Mouse (Mus musculus) heart, adult 2 months (tissue): ENCODE results near the gene Inpp5a. TPM values are rescaled to one million over a fixed set of nuclear protein-coding genes. Genes with fewer than 3 reads are reported as not detected.
"Not testable (repeated sequence)": the region's sequence is repeated elsewhere in the genome, so short reads cannot be mapped to it uniquely, and the experiment has no call there.

ENCODE experiments used
- DNase-seq, 2 experiments: peaks; one replicate each; pipeline ENCODE4 v3.0.0; 2021
- H3K27ac ChIP-seq: fragments of 200-600 bp; 2 replicates; pipeline ENCODE4 v1.8.1; 2022
- H3K27me3 ChIP-seq: fragments of 200-500 bp; 2 replicates; pipeline ENCODE4 v1.6.1; 2012; ENCODE audit warnings: mild to moderate bottlenecking, low read length, inconsistent platforms, mixed read lengths; ENCODE audit not compliant: control insufficient read depth, insufficient read depth
- H3K36me3 ChIP-seq: fragments of 200-500 bp; 2 replicates; pipeline ENCODE4 v1.6.1; 2012; ENCODE audit warnings: low read length, inconsistent platforms; ENCODE audit not compliant: control insufficient read depth, insufficient read depth
- H3K4me1 ChIP-seq: fragments of 200-500 bp; 2 replicates; pipeline ENCODE4 v1.6.1; 2011; ENCODE audit warnings: low read length; ENCODE audit not compliant: control insufficient read depth, insufficient read depth
- H3K4me3 ChIP-seq: fragments of 200-600 bp; 2 replicates; pipeline ENCODE4 v1.8.1; 2022
- H3K79me2 ChIP-seq: fragments of 200-500 bp; replicated peaks from 2 replicates; pipeline ENCODE4 v1.6.1; 2012; ENCODE audit warnings: mild to moderate bottlenecking, inconsistent platforms, low read length, moderate library complexity, mixed read lengths; ENCODE audit not compliant: control insufficient read depth, insufficient read depth
- H3K9ac ChIP-seq: fragments of 200-500 bp; 2 replicates; pipeline ENCODE4 v1.6.1; 2012; ENCODE audit warnings: low read depth, mild to moderate bottlenecking, control low read depth, inconsistent platforms, low read length, mixed read lengths
- CTCF ChIP-seq: fragments of 200-600 bp; IDR thresholded peaks from 2 replicates; pipeline ENCODE4 v1.8.1; 2022; ENCODE audit warnings: antibody characterized with exemption, mild to moderate bottlenecking, moderate library complexity
- EP300 ChIP-seq: fragments of 200-500 bp; IDR thresholded peaks from 2 replicates; pipeline ENCODE4 v1.6.1; 2011; ENCODE audit warnings: low read depth, low read length, control low read depth; ENCODE audit not compliant: insufficient read depth
- POLR2A ChIP-seq: fragments of 200-500 bp; IDR thresholded peaks from 2 replicates; pipeline ENCODE4 v1.6.1; 2011; ENCODE audit warnings: mild to moderate bottlenecking, low read depth, low read length, control low read depth; ENCODE audit not compliant: insufficient read depth
- WGBS: fragments of 180-500 bp; shearing (Covaris S2); methylation state at CpG from one replicate; pipeline ENCODE4 v1.1.7; 2018; 5-methylcytosine and 5-hydroxymethylcytosine counted together
- intact Hi-C: fragments of 180-260 bp; cut with DNase I; formaldehyde crosslinking; loops from one replicate; pipeline ENCODE4 v1.15.1; 2025
- polyA plus RNA-seq: library from polyadenylated mRNA; depleted of rRNA; stranded (reverse); fragments of >200 nt; gene quantifications from 2 replicates; pipeline ENCODE4 v1.2.3, GENCODE M21; 2012
- total RNA-seq, 2 experiments: library from RNA; stranded (reverse); gene quantifications; 2 replicates each; pipeline ENCODE4 v1.2.3; 2021

The Inpp5a gene
- total and polyA plus RNA-seq, 3 experiments = 134 to 306 (median 280) TPM

GRCm38 (mm10) chr7:139422827-139423226 is 33.9 kb downstream of the Inpp5a start:
- no peaks in the 10 kb centered on the region for H3K27me3 ChIP-seq
- TF ChIP-seq EP300 (no peak), CTCF (no peak), POLR2A (no peak)
- H3K4me1 ChIP-seq = peaks cover 15% of the 10 kb centered on the region
- H3K4me3 ChIP-seq = no peak overlapping the region
- H3K9ac ChIP-seq = no peak overlapping the region
- no peak overlapping the region for H3K27ac ChIP-seq
- 90% methylated on average over 6 of the region's 6 CpGs for WGBS
- no peaks in the 10 kb centered on the region for H3K36me3 ChIP-seq
- no peak for DNase-seq
- H3K79me2 ChIP-seq = peaks cover 13% of the 10 kb centered on the region
- intact Hi-C loops = no loop called here

GRCm38 (mm10) chr7:139434095-139434830 is 45.4 kb downstream of the Inpp5a start:
- Histone ChIP-seq H3K79me2 (peaks cover 5% of the 10 kb centered on the region), H3K4me1 (peaks cover 35% of the 10 kb centered on the region), H3K4me3 (no peak overlapping the region; the same call in 1 of the 2 replicates), H3K27me3 (no peaks in the 10 kb centered on the region), H3K9ac (peak overlapping the region; percentile 5; the same call in 1 of the 2 replicates), H3K27ac (peak overlapping the region; percentile 90), H3K36me3 (peaks cover 11% of the 10 kb centered on the region)
- DNase-seq = peak; percentile 68 to 86
- intact Hi-C loops = loop anchor here (1.0 to 2.0 kb wide), 2 partner anchors 68 to 125 kb away; no protein-coding TSS in a partner anchor
- peak; percentile 75 for TF ChIP-seq EP300
- peak; percentile 30 for TF ChIP-seq CTCF
- TF ChIP-seq POLR2A = 0 out of 2 replicates have a peak, but pooled peaks have one; percentile 29
- 4% methylated on average over 5 of the region's 5 CpGs for WGBS

- not testable (repeated sequence) for H3K27me3 ChIP-seq, H3K4me3 ChIP-seq, H3K79me2 ChIP-seq, DNase-seq
- H3K9ac ChIP-seq = peak overlapping the region; percentile 1; the same call in 1 of the 2 replicates
- peak overlapping the region; percentile 90 for H3K27ac ChIP-seq
- peaks cover 11% of the 10 kb centered on the region for H3K36me3 ChIP-seq
- peaks cover 35% of the 10 kb centered on the region for H3K4me1 ChIP-seq
- intact Hi-C loops = loop anchor here (1.0 to 5.0 kb wide), 3 partner anchors 37 to 126 kb away; no protein-coding TSS in a partner anchor
- WGBS = 68% methylated on average over 2 of the region's 2 CpGs
Measured at GRCm38 (mm10) chr7:139434931-139435330, 46.0 kb downstream of the Inpp5a start.

- Histone ChIP-seq H3K79me2 (peaks cover 5% of the 10 kb centered on the region), H3K27me3 (no peaks in the 10 kb centered on the region), H3K36me3 (peaks cover 11% of the 10 kb centered on the region), H3K4me3 (no peak overlapping the region), H3K4me1 (peaks cover 39% of the 10 kb centered on the region), H3K27ac (no peak overlapping the region; the same call in 1 of the 2 replicates), H3K9ac (no peak overlapping the region)
- intact Hi-C loops = loop anchor here (2.0 to 5.0 kb wide), 3 partner anchors 37 to 127 kb away; no protein-coding TSS in a partner anchor
- no peak for DNase-seq
- TF ChIP-seq EP300 = no peak
Measured at GRCm38 (mm10) chr7:139435749-139436148, 46.8 kb downstream of the Inpp5a start.

- Histone ChIP-seq H3K27me3 (no peaks in the 10 kb centered on the region), H3K36me3 (peaks cover 16% of the 10 kb centered on the region), H3K9ac (no peak overlapping the region), H3K79me2 (peaks cover 5% of the 10 kb centered on the region), H3K4me3 (no peak overlapping the region), H3K4me1 (peaks cover 50% of the 10 kb centered on the region), H3K27ac (peak overlapping the region; percentile 4; the same call in 1 of the 2 replicates)
- intact Hi-C loops = loop anchor here (2.0 to 5.0 kb wide), 2 partner anchors 35 to 46 kb away; no protein-coding TSS in a partner anchor
- no peak for DNase-seq
- WGBS = 58% methylated on average over 7 of the region's 7 CpGs
- no peak for TF ChIP-seq EP300
- no peak for TF ChIP-seq POLR2A
- no peak for TF ChIP-seq CTCF
Measured at GRCm38 (mm10) chr7:139436951-139437350, 48.0 kb downstream of the Inpp5a start.

GRCm38 (mm10) chr7:139437471-139437870 is 48.6 kb downstream of the Inpp5a start:
- Histone ChIP-seq H3K9ac (no peak overlapping the region), H3K4me1 (peaks cover 53% of the 10 kb centered on the region), H3K79me2 (peaks cover 7% of the 10 kb centered on the region), H3K27me3 (no peaks in the 10 kb centered on the region), H3K36me3 (peaks cover 16% of the 10 kb centered on the region), H3K4me3 (no peak overlapping the region), H3K27ac (peak overlapping the region; percentile 26; the same call in 1 of the 2 replicates)
- DNase-seq = no peak
- no peak for TF ChIP-seq CTCF
- TF ChIP-seq POLR2A = no peak
- no peak for TF ChIP-seq EP300
- intact Hi-C loops = loop anchor here (2.0 to 5.0 kb wide), 2 partner anchors 35 to 47 kb away; no protein-coding TSS in a partner anchor
- 55% methylated on average over 5 of the region's 5 CpGs for WGBS
